Mouse (Mus musculus) MEL (cell line): ENCODE data around the gene Ppp1r9b. TPM values are rescaled to one million over a fixed set of nuclear protein-coding genes. Genes with fewer than 3 reads are reported as not detected.

ENCODE experiments used
- DNase-seq: peaks from one replicate; pipeline ENCODE4 v3.0.0; 2011; ENCODE audit warnings: low read depth, low spot score
- H3K27ac ChIP-seq: 2 replicates; pipeline ENCODE4 v1.5.1; 2012; ENCODE audit warnings: low read depth, mild to moderate bottlenecking, control low read depth, low read length, moderate library complexity; ENCODE audit not compliant: control insufficient read depth
- H3K27me3 ChIP-seq, 2 experiments: fragments of 150-350 bp in 1 of 2; sonication (generic) in 1 of 2; 2 replicates each; pipeline ENCODE4 v1.6.1; 2012; ENCODE audit warnings: low read length in 2 of 2, mild to moderate bottlenecking in 2 of 2, improper control_type of control experiment in 1 of 2, moderate library complexity in 1 of 2; ENCODE audit not compliant: insufficient read depth in 2 of 2, control insufficient read depth in 1 of 2
- H3K36me3 ChIP-seq, 2 experiments: 2 replicates each; pipeline ENCODE4 v1.6.1; 2012 to 2014; ENCODE audit warnings: low read length in 2 of 2, improper control_type of control experiment in 1 of 2, inconsistent platforms in 1 of 2, mild to moderate bottlenecking in 1 of 2; ENCODE audit not compliant: insufficient read depth in 2 of 2, control insufficient read depth in 1 of 2
- H3K4me1 ChIP-seq, 2 experiments: fragments of 150-350 bp in 1 of 2; sonication (generic) in 1 of 2; 2 replicates each; pipeline ENCODE4 v1.6.1; 2012; ENCODE audit warnings: low read length in 2 of 2, improper control_type of control experiment in 1 of 2, mild to moderate bottlenecking in 1 of 2; ENCODE audit not compliant: insufficient read depth in 2 of 2, control insufficient read depth in 1 of 2
- H3K4me3 ChIP-seq, 2 experiments: fragments of 150-350 bp in 1 of 2; sonication (generic) in 1 of 2; 2 replicates each; pipeline ENCODE4 v1.5.1; 2012; ENCODE audit warnings: low read depth in 2 of 2, low read length in 2 of 2, mild to moderate bottlenecking in 2 of 2, moderate library complexity in 2 of 2, control low read depth in 1 of 2, improper control_type of control experiment in 1 of 2; ENCODE audit not compliant: control insufficient read depth in 1 of 2, insufficient read depth in 1 of 2
- H3K79me2 ChIP-seq: 2 replicates; pipeline ENCODE4 v1.6.1; 2012; ENCODE audit warnings: mild to moderate bottlenecking, low read length, moderate library complexity; ENCODE audit not compliant: control insufficient read depth, poor library complexity, insufficient read depth
- H3K9ac ChIP-seq: 2 replicates; pipeline ENCODE4 v1.6.1; 2012; ENCODE audit warnings: low read depth, mild to moderate bottlenecking, control low read depth, low read length, moderate library complexity; ENCODE audit not compliant: control insufficient read depth, poor library complexity, severe bottlenecking
- H3K9me3 ChIP-seq: fragments of 150-350 bp; sonication (generic); replicated peaks from 2 replicates; pipeline ENCODE4 v1.6.1; 2012; ENCODE audit warnings: mild to moderate bottlenecking, low read length, improper control_type of control experiment, moderate library complexity; ENCODE audit not compliant: insufficient read depth
- BHLHE40 ChIP-seq: IDR thresholded peaks from 2 replicates; pipeline ENCODE4 v1.6.1; 2012; ENCODE audit warnings: low read depth, mild to moderate bottlenecking, inconsistent platforms, low read length, improper control_type of control experiment, borderline replicate concordance
- CTCF ChIP-seq, 3 experiments: IDR thresholded peaks in 2 of 3; conservative IDR thresholded peaks in 1 of 3; 2 replicates each; pipeline ENCODE4 v1.5.1; 2011 to 2012; ENCODE audit warnings: low read length in 3 of 3, low read depth in 2 of 3, mild to moderate bottlenecking in 2 of 3, improper control_type of control experiment in 1 of 3, inconsistent platforms in 1 of 3, mixed read lengths in 1 of 3, moderate library complexity in 1 of 3; ENCODE audit not compliant: control insufficient read depth in 1 of 3, insufficient read depth in 1 of 3, poor library complexity in 1 of 3, severe bottlenecking in 1 of 3
- ELF1 ChIP-seq: IDR thresholded peaks from 2 replicates; pipeline ENCODE4 v1.6.1; 2014; ENCODE audit warnings: low read depth, mild to moderate bottlenecking, inconsistent platforms, low read length, improper control_type of control experiment, moderate library complexity
- EP300 ChIP-seq, 2 experiments: IDR thresholded peaks; 2 replicates each; pipeline ENCODE4 v1.6.1; 2011; ENCODE audit warnings: improper control_type of control experiment in 2 of 2, low read length in 2 of 2, low read depth in 1 of 2, mild to moderate bottlenecking in 1 of 2
- JUND ChIP-seq: IDR thresholded peaks from 2 replicates; pipeline ENCODE4 v1.6.1; 2011; ENCODE audit warnings: low read depth, mild to moderate bottlenecking, improper control_type of control experiment, low read length
- MAFK ChIP-seq: IDR thresholded peaks from 2 replicates; pipeline ENCODE4 v1.6.1; 2011; ENCODE audit warnings: low read depth, mild to moderate bottlenecking, low read length, improper control_type of control experiment, borderline replicate concordance
- MAX ChIP-seq: IDR thresholded peaks from 2 replicates; pipeline ENCODE4 v1.6.1; 2011; ENCODE audit warnings: low read length, improper control_type of control experiment
- MAZ ChIP-seq: IDR thresholded peaks from 2 replicates; pipeline ENCODE4 v1.6.1; 2012; ENCODE audit warnings: low read depth, mild to moderate bottlenecking, inconsistent platforms, low read length, improper control_type of control experiment
- MEF2A ChIP-seq: IDR thresholded peaks from 2 replicates; pipeline ENCODE4 v1.6.1; 2014; ENCODE audit warnings: low read depth, mild to moderate bottlenecking, inconsistent platforms, low read length, improper control_type of control experiment; ENCODE audit not compliant: poor library complexity, insufficient replicate concordance, severe bottlenecking; ENCODE audit errors: extremely low read depth
- MXI1 ChIP-seq: IDR thresholded peaks from 2 replicates; pipeline ENCODE4 v1.6.1; 2011; ENCODE audit warnings: mild to moderate bottlenecking, low read depth, low read length, improper control_type of control experiment
- NRF1 ChIP-seq: IDR thresholded peaks from 2 replicates; pipeline ENCODE4 v1.6.1; 2014; ENCODE audit warnings: low read depth, mild to moderate bottlenecking, inconsistent platforms, low read length, improper control_type of control experiment, moderate library complexity; ENCODE audit not compliant: poor library complexity, insufficient read depth, severe bottlenecking
- POLR2A ChIP-seq, 2 experiments: IDR thresholded peaks; 2 replicates each; pipeline ENCODE4 v1.6.1; 2011 to 2012; ENCODE audit warnings: low read length in 2 of 2, mild to moderate bottlenecking in 2 of 2, control low read depth in 1 of 2, improper control_type of control experiment in 1 of 2, low read depth in 1 of 2, moderate library complexity in 1 of 2; ENCODE audit not compliant: control insufficient read depth in 1 of 2, insufficient read depth in 1 of 2, poor library complexity in 1 of 2
- POLR2AphosphoS2 ChIP-seq: IDR thresholded peaks from 2 replicates; pipeline ENCODE4 v1.6.1; 2011; ENCODE audit warnings: low read length, improper control_type of control experiment
- RAD21 ChIP-seq: IDR thresholded peaks from 2 replicates; pipeline ENCODE4 v1.6.1; 2011; ENCODE audit warnings: mild to moderate bottlenecking, low read depth, low read length, improper control_type of control experiment
- RCOR1 ChIP-seq: IDR thresholded peaks from 2 replicates; pipeline ENCODE4 v1.6.1; 2012; ENCODE audit warnings: low read depth, mild to moderate bottlenecking, inconsistent platforms, low read length, improper control_type of control experiment
- TCF12 ChIP-seq: IDR thresholded peaks from 2 replicates; pipeline ENCODE4 v1.6.1; 2014; ENCODE audit warnings: low read depth, mild to moderate bottlenecking, inconsistent platforms, low read length, improper control_type of control experiment, moderate library complexity
- ZKSCAN1 ChIP-seq: IDR thresholded peaks from 2 replicates; pipeline ENCODE4 v1.6.1; 2012; ENCODE audit warnings: low read depth, mild to moderate bottlenecking, inconsistent platforms, low read length, improper control_type of control experiment, moderate library complexity
- ZMIZ1 ChIP-seq: IDR thresholded peaks from 2 replicates; pipeline ENCODE4 v1.6.1; 2012; ENCODE audit warnings: low read depth, mild to moderate bottlenecking, inconsistent platforms, low read length, improper control_type of control experiment, moderate library complexity
- polyA plus RNA-seq, 2 experiments: library from polyadenylated mRNA; stranded (reverse) in 1 of 2; unstranded in 1 of 2; fragments of >175 nt in 1 of 2; fragments of >200 nt in 1 of 2; gene quantifications; 2 replicates each; pipeline versions ENCODE4 v1.2.1 to v1.2.4; 2012; ENCODE audit warnings: low replicate concordance in 2 of 2, low read depth in 1 of 2; ENCODE audit not compliant: insufficient read length in 2 of 2, insufficient read depth in 1 of 2, missing spikeins in 1 of 2
- total RNA-seq: library from RNA; depleted of rRNA; stranded (reverse); fragments of 300-350 nt; gene quantifications from 2 replicates; pipeline ENCODE4 v1.2.3, GENCODE M21; 2012

Ppp1r9b gene
- total and polyA plus RNA-seq, 3 experiments = 47.0 to 169 (median 150) TPM

DNA sequence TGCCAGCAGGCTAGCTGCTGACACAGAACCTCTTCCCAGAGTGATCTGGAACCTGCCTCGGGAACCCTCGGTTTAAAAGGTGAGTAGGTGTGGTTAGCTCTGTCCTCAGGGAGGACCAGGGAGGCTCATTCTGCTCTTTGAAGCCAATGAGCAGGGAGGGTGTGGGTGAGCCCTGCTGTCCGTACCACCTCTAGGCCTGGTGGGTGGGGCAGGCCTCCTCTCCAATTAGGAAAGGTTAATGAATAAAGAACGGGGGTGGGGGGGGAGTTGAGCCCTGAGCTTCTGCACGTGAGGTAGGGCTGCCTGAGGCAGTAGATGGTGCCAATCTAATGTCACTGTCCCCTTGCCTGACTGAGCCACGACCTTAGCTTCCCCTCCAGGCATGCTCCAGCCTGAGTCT is 42.1 kb downstream of the Ppp1r9b start:
- Histone ChIP-seq H3K79me2 (no peaks in the 10 kb centered on the region), H3K4me1 (no peaks in the 10 kb centered on the region), H3K4me3 (no peak overlapping the region), H3K36me3 (no peaks in the 10 kb centered on the region), H3K27ac (no peak overlapping the region), H3K9me3 (no peaks in the 10 kb centered on the region), H3K9ac (no peak overlapping the region), H3K27me3 (no peaks in the 10 kb centered on the region)
- no peak for DNase-seq
- TF ChIP-seq ZKSCAN1 = no peak
- no peak for TF ChIP-seq RAD21
- no peak for TF ChIP-seq POLR2AphosphoS2
- TF ChIP-seq EP300 (IDR thresholded peaks at IDR 0.05; ENCODE audit: low read depth in 1 of 2, low read length in 2 of 2) = no peak
- TF ChIP-seq ELF1 = no peak

DNA sequence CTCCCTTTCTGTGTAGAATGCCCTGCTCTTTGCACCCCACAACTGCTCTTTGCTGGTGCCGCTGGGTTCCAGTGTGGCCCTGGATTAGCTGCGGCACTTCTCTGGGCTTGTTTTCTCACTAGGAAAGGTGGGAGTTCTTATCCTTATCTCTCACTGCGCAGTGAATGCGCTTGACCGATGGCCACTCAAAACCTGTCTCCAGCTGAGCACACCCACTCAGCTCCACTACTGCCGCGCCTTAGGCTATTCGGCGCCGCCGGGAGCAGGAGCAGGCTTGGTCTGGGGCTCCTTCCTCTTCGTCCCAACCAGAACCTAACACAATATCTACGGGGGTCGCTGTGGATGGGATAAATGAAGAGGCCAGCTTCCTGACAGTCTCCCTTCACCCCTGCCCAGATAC is 42.8 kb downstream of the Ppp1r9b start:
- DNase-seq = no peak
- Histone ChIP-seq H3K9me3 (no peaks in the 10 kb centered on the region), H3K27me3 (no peaks in the 10 kb centered on the region), H3K36me3 (no peaks in the 10 kb centered on the region), H3K4me3 (no peak overlapping the region), H3K79me2 (no peaks in the 10 kb centered on the region), H3K9ac (no peak overlapping the region), H3K4me1 (no peaks in the 10 kb centered on the region), H3K27ac (no peak overlapping the region)
- TF ChIP-seq BHLHE40 (no peak), POLR2A (IDR thresholded peaks at IDR 0.05; ENCODE audit: control insufficient read depth in 1 of 2, insufficient read depth in 1 of 2, low read depth in 1 of 2, low read length in 2 of 2, poor library complexity in 1 of 2) (no peak), MXI1 (no peak), POLR2AphosphoS2 (no peak), MAX (no peak), ZMIZ1 (no peak), CTCF (IDR thresholded peaks at IDR 0.05 in 2 of 3, conservative IDR thresholded peaks at IDR 0.05 in 1 of 3; ENCODE audit: control insufficient read depth in 1 of 3, insufficient read depth in 1 of 3, low read depth in 2 of 3, low read length in 3 of 3, poor library complexity in 1 of 3, severe bottlenecking in 1 of 3) (no peak), JUND (no peak), EP300 (IDR thresholded peaks at IDR 0.05; ENCODE audit: low read depth in 1 of 2, low read length in 2 of 2) (no peak), RCOR1 (no peak), MEF2A (no peak)

DNA sequence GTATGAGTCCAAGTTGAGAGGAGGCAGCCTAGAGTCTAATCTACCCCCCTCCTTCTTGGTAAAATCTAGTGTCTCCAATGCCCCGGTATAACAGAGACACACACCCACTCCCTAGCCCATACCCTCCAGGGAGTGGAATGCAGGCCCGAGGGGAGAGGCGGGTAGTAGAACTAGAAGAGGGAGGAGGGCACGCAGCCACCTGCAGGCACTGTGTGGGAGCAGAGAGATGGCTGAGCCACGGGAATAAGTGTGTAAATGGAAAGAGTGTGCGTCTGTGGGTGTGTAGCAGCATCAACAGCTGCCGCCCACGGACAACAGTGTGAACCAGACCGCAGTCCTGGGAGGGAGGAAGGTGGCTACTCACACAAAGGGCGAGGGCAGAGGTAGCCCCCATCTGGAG is 44.1 kb downstream of the Ppp1r9b start:
- no peak for TF ChIP-seq MAZ
- no peak for TF ChIP-seq TCF12
- TF ChIP-seq NRF1 = no peak
- no peak for TF ChIP-seq MAFK
- TF ChIP-seq RAD21 = no peak
- no peaks in the 10 kb centered on the region for H3K27me3 ChIP-seq

More for the DNA sequence above, 44.1 kb downstream of the Ppp1r9b start:
- Histone ChIP-seq H3K27ac (no peak overlapping the region), H3K9me3 (no peaks in the 10 kb centered on the region), H3K4me3 (no peak overlapping the region), H3K36me3 (no peaks in the 10 kb centered on the region), H3K4me1 (no peaks in the 10 kb centered on the region), H3K79me2 (no peaks in the 10 kb centered on the region), H3K9ac (no peak overlapping the region)
- no peak for DNase-seq
